Mouse (Mus musculus) layer of hippocampus, postnatal 10 days (tissue): ENCODE results near the gene Dnajb7. TPM values are rescaled to one million over a fixed set of nuclear protein-coding genes. Genes with fewer than 3 reads are reported as not detected.

Experiments used
- DNase-seq, 2 experiments: peaks; one replicate each; pipeline ENCODE4 v3.0.0; 2021; ENCODE audit warnings: low spot score in 2 of 2
- long read RNA-seq: library from polyadenylated mRNA; stranded (forward); transcript quantifications from one replicate; pipeline ENCODE4 v2.0.0, GENCODE M21; 2023
- total RNA-seq, 2 experiments: library from RNA; stranded (reverse); gene quantifications; 2 replicates each; pipeline ENCODE4 v1.2.3; 2021

The Dnajb7 gene
- under 1 TPM in 1 of 2 experiments, not detected in 1; 0.25 TPM for total RNA-seq
- long read RNA-seq, result 0 reads

GRCm38 (mm10) chr15:81408199-81408598, at the start of gene Dnajb7:
Gene Dnajb7 (minus strand): TSS chr15:81408299.
- no peak for DNase-seq

- DNase-seq, result peak; percentile 67 to 72
These were observed 40.4 kb upstream of the Dnajb7 start for GRCm38 (mm10) chr15:81448463-81448862.

- DNase-seq, result no peak
These were observed 31.1 kb upstream of the Dnajb7 start for GRCm38 (mm10) chr15:81439236-81439635.

- DNase-seq, result no peak
These were observed 30.2 kb upstream of the Dnajb7 start for GRCm38 (mm10) chr15:81438345-81438744.

GRCm38 (mm10) chr15:81431195-81431594, 23.1 kb upstream of the Dnajb7 start:
- DNase-seq, result no peak

- DNase-seq, result no peak
These were observed 19.8 kb upstream of the Dnajb7 start for GRCm38 (mm10) chr15:81427947-81428346.

GRCm38 (mm10) chr15:81425311-81425710, 17.2 kb upstream of the Dnajb7 start:
- no peak for DNase-seq

- no peak for DNase-seq
These were observed 14.1 kb upstream of the Dnajb7 start for GRCm38 (mm10) chr15:81422156-81422681.

GRCm38 (mm10) chr15:81421454-81421853, 13.4 kb upstream of the Dnajb7 start:
- no peak for DNase-seq

- no peak for DNase-seq
These were observed 10.0 kb upstream of the Dnajb7 start for GRCm38 (mm10) chr15:81418065-81418464.

- peak in 1 of 2 experiments; percentile 20 for DNase-seq
These were observed 8.7 kb upstream of the Dnajb7 start for GRCm38 (mm10) chr15:81416763-81417310.

- no peak for DNase-seq
These were observed 3.1 kb downstream of the Dnajb7 start for GRCm38 (mm10) chr15:81405008-81405407.

GRCm38 (mm10) chr15:81399638-81400315, 8.3 kb downstream of the Dnajb7 start, which contains the start of the genes St13 and Xpnpep3:
Gene St13 (minus strand): TSS chr15:81400077.
Gene Xpnpep3 (plus strand): TSS chr15:81400138.
- DNase-seq, result peak; percentile 98 to 99

- DNase-seq, result no peak
These were observed 8.8 kb downstream of the Dnajb7 start for GRCm38 (mm10) chr15:81399297-81399637.

GRCm38 (mm10) chr15:81398189-81398588, 9.9 kb downstream of the Dnajb7 start:
- no peak for DNase-seq

GRCm38 (mm10) chr15:81394211-81394915, 13.7 kb downstream of the Dnajb7 start:
- DNase-seq, result no peak

GRCm38 (mm10) chr15:81392997-81393396, 15.1 kb downstream of the Dnajb7 start:
- peak; percentile 16 to 30 for DNase-seq

- DNase-seq, result no peak
These were observed 21.8 kb downstream of the Dnajb7 start for GRCm38 (mm10) chr15:81386327-81386726.

GRCm38 (mm10) chr15:81378845-81379244, 29.3 kb downstream of the Dnajb7 start:
- no peak for DNase-seq

- no peak for DNase-seq
These were observed 33.5 kb downstream of the Dnajb7 start for GRCm38 (mm10) chr15:81374621-81375020.

- DNase-seq, result no peak
These were observed 37.7 kb downstream of the Dnajb7 start for GRCm38 (mm10) chr15:81370356-81370755.

GRCm38 (mm10) chr15:81368601-81369000, 39.5 kb downstream of the Dnajb7 start:
- DNase-seq, result no peak
